Mouse (Mus musculus) embryonic fibroblast, embryonic 13.5 days (primary cell): ENCODE data around the gene Tmem184a. TPM values are rescaled to one million over a fixed set of nuclear protein-coding genes. Genes with fewer than 3 reads are reported as not detected.

Experiments used
- H3K27ac ChIP-seq: 2 replicates; pipeline ENCODE4 v1.5.1; 2012; ENCODE audit warnings: low read length, control low read depth, inconsistent platforms; ENCODE audit not compliant: insufficient read depth
- H3K4me1 ChIP-seq: 2 replicates; pipeline ENCODE4 v1.6.1; 2011; ENCODE audit warnings: low read length; ENCODE audit not compliant: control insufficient read depth, insufficient read depth
- H3K4me3 ChIP-seq: 2 replicates; pipeline ENCODE4 v1.5.1; 2011; ENCODE audit warnings: mild to moderate bottlenecking, control low read depth, low read length; ENCODE audit not compliant: insufficient read depth
- CTCF ChIP-seq: IDR thresholded peaks from 2 replicates; pipeline ENCODE4 v1.5.1; 2011; ENCODE audit warnings: mild to moderate bottlenecking, control low read depth, low read length, moderate library complexity, borderline replicate concordance; ENCODE audit not compliant: insufficient read depth
- POLR2A ChIP-seq: IDR thresholded peaks from 2 replicates; pipeline ENCODE4 v1.6.1; 2011; ENCODE audit warnings: low read depth, mild to moderate bottlenecking, control low read depth, low read length, moderate library complexity
- polyA plus RNA-seq: library from polyadenylated mRNA; stranded (reverse); fragments of >200 nt; gene quantifications from 2 replicates; pipeline ENCODE4 v1.2.4, GENCODE M21; 2011; ENCODE audit warnings: low read depth; ENCODE audit not compliant: missing spikeins, insufficient read length

Tmem184a gene
- polyA plus RNA-seq, 1 experiment, result not detected

DNA sequence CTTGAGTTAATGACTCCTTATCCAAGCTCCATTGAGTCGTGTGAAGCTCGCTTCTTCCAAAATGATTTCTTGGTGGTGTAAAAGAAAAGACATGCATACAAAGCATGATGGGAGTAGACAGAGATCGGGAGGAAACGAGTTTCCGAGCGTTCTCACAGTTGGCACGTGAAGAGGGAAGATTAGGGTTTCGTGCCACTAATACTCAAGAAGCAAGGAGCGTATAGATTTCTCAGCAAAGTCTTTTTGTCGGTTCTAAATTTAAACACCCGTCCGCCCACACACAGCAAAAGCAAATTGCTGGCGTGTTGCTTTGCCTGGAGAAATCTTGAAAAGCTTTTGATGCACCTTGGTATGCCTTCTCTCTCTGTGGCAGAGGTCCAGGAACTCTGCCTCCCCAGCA is 9.7 kb upstream of the Tmem184a start:
- TF ChIP-seq POLR2A (no peak), CTCF (no peak)
- no peak overlapping the region for H3K4me3 ChIP-seq
- H3K27ac ChIP-seq, result no peak overlapping the region
- peaks cover 6% of the 10 kb centered on the region; the same call in 1 of the 2 replicates for H3K4me1 ChIP-seq

DNA sequence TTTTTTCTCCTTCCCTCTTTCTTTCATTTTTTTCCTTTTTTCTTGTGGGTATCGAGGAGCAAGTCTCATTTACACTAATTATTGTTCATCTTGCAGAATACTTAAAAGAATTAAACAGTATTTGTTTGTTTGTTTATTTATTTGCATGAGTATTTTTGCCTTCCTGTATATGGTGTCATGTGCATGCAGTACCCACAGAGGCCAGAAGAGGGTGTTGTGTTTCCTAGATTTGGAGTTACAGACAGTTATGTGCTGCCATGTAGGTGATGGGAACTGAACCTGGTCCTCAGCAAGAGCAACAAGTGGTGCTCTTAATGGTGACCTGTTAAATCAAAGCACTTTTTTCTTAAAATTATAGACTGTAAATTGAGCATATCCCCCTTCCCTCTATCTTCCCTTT is 7.9 kb upstream of the Tmem184a start:
- H3K4me1 ChIP-seq, result peaks cover 6% of the 10 kb centered on the region; the same call in 1 of the 2 replicates
- H3K27ac ChIP-seq, result no peak overlapping the region
- TF ChIP-seq POLR2A, result no peak
- no peak for TF ChIP-seq CTCF
- no peak overlapping the region for H3K4me3 ChIP-seq

DNA sequence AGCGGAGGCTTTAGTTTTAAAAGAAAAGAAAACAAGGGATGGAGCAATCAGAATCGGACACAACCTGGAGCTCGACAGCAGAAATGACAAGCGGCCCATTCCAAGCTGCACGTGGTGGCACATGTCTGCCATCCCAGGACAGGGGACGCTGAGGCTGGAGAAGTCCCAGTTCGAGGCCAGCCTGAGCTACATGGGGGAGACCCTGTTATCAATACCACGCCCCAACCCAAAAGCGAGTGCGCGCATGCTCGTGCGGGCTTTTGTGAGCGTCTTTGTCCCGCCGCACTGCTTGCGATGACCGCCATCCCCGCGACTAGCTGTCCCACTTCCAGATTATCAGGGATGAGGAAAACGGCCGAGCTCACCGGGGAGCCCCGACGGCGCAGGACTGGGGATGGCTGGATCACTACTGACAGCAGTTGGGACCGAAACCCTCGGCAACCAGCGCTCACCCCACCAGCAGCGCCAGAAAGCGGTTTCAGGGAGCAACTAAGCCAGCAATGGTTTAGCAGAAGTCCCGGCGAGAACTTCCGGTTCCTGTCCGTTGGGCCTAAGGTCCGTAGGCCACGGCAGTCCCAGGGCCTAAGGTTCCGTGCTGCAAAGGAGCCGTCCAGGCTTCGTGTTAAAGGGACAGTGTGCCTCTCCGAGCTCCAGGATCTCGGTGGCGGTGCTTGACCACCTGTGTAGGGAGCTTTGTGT is 6.8 kb upstream of the Tmem184a start, which contains the start of the genes Gm26938 and Psmg3:
Gm26938 (minus strand) TSS at position 51 of the 699 bp plus-strand sequence.
Psmg3 (minus strand) TSS at position 529 of the 699 bp plus-strand sequence.
- H3K27ac ChIP-seq, result no peak within 1 kb of the TSS
- peak within 1 kb of the TSS; percentile 87 for H3K4me3 ChIP-seq
- TF ChIP-seq CTCF (no peak), POLR2A (peak; percentile 88)
- peaks cover 6% of the 10 kb centered on the region; the same call in 1 of the 2 replicates for H3K4me1 ChIP-seq

DNA sequence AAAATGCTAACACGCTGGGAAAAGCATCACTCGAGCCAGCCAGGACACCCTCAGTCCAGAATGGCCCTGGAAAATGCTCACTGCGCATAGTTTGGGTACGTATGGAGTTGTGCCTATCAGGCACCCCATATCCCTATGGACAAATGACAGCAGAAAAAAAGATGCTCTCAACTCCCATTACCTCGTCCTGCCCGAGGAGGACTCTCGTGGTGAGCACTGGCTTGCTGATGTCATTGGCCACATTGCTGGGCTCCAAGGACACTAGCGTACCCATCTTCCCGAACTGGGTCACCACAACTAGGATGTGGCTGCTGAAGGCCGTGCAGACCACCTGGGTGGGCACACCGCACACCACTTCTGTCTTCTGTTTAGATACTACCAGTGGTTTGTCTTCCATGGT is 6.2 kb upstream of the Tmem184a start:
- H3K4me1 ChIP-seq, result peaks cover 6% of the 10 kb centered on the region; the same call in 1 of the 2 replicates
- no peak for TF ChIP-seq POLR2A
- no peak for TF ChIP-seq CTCF
- no peak overlapping the region for H3K27ac ChIP-seq
- H3K4me3 ChIP-seq, result peak overlapping the region; percentile 87

DNA sequence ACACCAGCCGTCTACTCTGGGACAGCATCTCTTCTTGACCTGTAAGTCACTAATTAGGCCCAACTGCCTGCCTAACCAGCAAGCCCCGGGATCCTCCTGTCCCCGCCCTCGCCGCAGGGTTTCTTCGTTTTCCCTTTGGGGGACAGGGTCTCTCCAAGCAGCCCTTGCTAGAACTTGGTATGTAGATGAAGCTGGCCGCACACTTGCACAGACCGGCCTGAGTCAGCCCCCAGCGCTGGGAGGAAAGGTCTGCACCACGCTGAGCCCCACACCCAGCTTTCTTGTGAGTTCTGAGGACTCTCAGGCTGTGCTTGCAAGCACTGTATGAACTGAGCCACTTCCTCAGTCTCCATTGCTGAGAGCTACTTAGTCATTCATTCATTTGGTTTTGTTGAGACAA is 4.8 kb upstream of the Tmem184a start:
- TF ChIP-seq POLR2A (no peak), CTCF (no peak)
- Histone ChIP-seq H3K4me3 (no peak overlapping the region), H3K4me1 (peaks cover 6% of the 10 kb centered on the region; the same call in 1 of the 2 replicates), H3K27ac (no peak overlapping the region)

DNA sequence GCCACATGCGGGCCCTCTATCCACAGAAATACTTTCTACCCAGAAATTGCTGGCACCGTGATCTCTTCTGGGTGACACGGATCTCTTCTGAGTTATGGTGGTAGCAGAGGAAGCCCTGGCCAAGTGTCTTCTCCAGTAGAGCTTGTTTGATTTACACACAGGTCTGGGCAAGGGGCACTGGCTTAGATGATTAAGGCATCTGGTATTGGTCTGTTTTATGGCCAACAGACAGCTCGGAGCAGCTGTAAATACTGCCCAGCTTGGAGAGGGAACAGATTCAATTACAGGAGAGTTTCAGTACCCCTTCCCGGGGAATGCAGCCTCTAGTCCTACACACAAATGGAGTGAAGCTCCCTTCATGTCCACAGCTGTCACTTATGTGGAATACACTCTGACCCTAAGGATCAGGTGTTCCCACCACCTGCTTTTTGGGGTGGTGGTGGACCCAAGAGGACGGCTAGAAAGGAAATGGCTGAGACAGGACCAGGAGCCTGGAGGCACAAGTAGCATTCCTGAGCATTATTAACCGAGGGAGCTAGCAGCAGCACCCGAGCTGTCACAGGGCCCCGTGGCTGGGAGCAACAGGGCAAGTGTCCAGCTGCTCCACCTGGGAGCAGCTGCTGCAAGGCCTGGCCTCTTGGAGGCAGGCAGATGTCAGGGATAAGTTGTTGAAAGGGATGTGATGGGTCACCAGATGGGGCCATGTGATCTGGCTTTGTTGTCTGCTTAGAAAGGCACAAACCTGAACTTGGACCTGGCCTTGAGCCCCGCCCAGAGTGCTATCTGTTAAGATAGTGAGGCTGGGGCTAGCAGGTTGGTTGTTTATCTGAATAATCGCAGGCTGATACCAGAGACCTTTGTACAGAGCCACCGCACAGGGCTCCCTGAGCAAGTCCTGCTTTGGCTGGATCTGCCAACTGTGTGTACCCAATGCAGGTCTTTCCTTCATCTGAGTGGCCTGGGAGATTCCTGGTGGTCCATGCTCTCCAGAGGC is 2.0 kb upstream of the Tmem184a start:
- TF ChIP-seq POLR2A (no peak), CTCF (no peak)
- H3K27ac ChIP-seq, result no peak overlapping the region
- peaks cover 6% of the 10 kb centered on the region; the same call in 1 of the 2 replicates for H3K4me1 ChIP-seq
- no peak overlapping the region for H3K4me3 ChIP-seq

DNA sequence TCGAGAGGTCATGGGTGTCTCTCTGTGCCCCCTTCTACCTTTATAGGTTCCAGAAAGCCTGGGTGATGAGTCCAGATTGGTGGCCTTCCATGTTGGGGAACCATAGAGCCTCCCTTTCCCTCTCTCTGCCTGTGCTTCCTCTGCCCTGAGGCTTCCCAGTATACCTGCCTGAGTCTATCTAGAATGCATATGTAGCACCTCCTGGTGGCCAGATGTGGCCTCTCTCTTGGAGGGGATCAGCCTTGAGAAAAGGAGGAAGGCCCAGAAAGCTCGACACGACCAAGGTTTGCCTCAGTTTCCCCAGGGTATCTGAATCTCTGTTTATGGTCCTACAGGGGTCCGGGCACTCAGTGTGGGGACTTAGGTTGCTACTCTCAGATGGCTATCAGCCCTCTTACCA is 916 bp downstream of the Tmem184a start:
- H3K4me1 ChIP-seq, result no peaks in the 10 kb centered on the region
- TF ChIP-seq POLR2A, result no peak
- no peak for TF ChIP-seq CTCF

DNA sequence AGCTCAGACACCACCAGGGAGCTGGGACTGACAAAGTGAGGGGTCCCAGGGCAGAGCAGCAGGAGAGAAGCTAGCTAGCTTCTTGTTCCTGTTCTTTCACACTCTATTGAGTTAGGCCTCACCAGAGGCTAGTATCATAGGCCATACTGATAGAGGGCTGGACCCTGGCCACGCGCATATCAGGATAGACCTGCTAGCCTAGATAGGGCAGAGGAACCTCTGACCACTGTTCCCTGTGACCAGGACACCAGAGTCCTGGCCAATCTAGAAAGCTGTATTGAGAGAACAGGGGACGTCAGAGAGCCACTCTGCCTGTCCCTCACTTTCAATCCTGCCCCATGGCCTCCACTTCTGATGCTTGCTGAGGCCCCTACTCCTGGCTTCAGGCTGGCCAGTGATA is 1.7 kb downstream of the Tmem184a start:
- Histone ChIP-seq H3K4me1 (no peaks in the 10 kb centered on the region), H3K27ac (no peak overlapping the region), H3K4me3 (no peak overlapping the region)
- no peak for TF ChIP-seq POLR2A
- TF ChIP-seq CTCF, result no peak

More for the DNA sequence above, 916 bp downstream of the Tmem184a start:
- no peak overlapping the region for H3K4me3 ChIP-seq
- no peak overlapping the region for H3K27ac ChIP-seq

DNA sequence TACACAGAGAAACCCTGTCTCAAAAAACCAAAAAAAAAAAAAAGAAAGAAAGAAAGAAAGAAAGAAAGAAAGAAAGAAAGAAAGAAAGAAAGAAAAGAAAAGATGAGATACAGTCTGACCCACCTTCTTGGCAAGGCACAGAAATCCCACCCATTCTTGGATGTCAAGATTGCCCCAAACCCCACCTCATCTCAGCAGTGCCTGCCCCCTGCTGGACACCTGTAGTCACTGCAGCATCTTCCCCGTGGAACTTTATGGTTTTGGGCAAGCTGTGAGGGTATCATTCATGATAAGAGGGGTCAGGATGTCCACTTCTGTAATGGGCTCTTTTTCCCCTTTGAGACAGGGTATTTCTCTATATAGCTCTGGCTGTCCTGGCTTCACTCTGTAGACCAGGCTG is 2.4 kb downstream of the Tmem184a start:
- Histone ChIP-seq H3K4me1 (no peaks in the 10 kb centered on the region), H3K4me3 (no peak overlapping the region), H3K27ac (no peak overlapping the region)
- no peak for TF ChIP-seq POLR2A
- peak; percentile 76; the same call in 1 of the 2 replicates for TF ChIP-seq CTCF
